Mouse (Mus musculus) adrenal gland, adult 18-20 months (tissue): Measurements from ENCODE around the gene Tcf20. TPM values are rescaled to one million over a fixed set of nuclear protein-coding genes. Genes with fewer than 3 reads are reported as not detected.
A peak's percentile ranks its signal among the peaks of the same experiment; 100 is the strongest.

Experiments used
- DNase-seq, 2 experiments: peaks; one replicate each; pipeline ENCODE4 v3.0.0; 2021 to 2022; ENCODE audit warnings: low spot score in 2 of 2
- long read RNA-seq, 2 experiments: library from polyadenylated mRNA; stranded (forward); transcript quantifications; one replicate each; pipeline ENCODE4 v2.0.0; 2021
- total RNA-seq, 2 experiments: library from RNA; stranded (reverse); gene quantifications; 1 replicate in 1 of 2; 2 replicates in 1 of 2; pipeline ENCODE4 v1.2.3; 2021

The Tcf20 gene
- 10 to 100 TPM; 84.4 to 91.1 TPM for total RNA-seq
- long read RNA-seq, experiment 1, partial matches to known transcripts: 1 of 2 reads
- long read RNA-seq, experiment 1, other reads (novel, unspliced or antisense): 1 of 2 reads
- long read RNA-seq, experiment 2, partial matches to known transcripts: 6 of 10 reads
- long read RNA-seq, experiment 2, other reads (novel, unspliced or antisense): 4 of 10 reads

GRCm38 (mm10) chr15:82987732-82988112, at the start of gene Tcf20:
Tcf20 (minus strand) TSS chr15:82987872.
- DNase-seq: peak; percentile 98 to 99

GRCm38 (mm10) chr15:83036900-83037519, 49.3 kb upstream of the Tcf20 start:
- DNase-seq: peak; percentile 33 to 46

GRCm38 (mm10) chr15:83036089-83036488, 48.4 kb upstream of the Tcf20 start:
- DNase-seq: no peak

- no peak for DNase-seq
Measured at GRCm38 (mm10) chr15:83034275-83034977, 46.8 kb upstream of the Tcf20 start.

- peak in 1 of 2 experiments; percentile 36 for DNase-seq
Measured at GRCm38 (mm10) chr15:83032981-83033541, 45.4 kb upstream of the Tcf20 start, which contains the start of gene Nfam1. Nfam1 (minus strand) TSS chr15:83033306.

- DNase-seq: no peak
Measured at GRCm38 (mm10) chr15:83030884-83031283, 43.2 kb upstream of the Tcf20 start.

GRCm38 (mm10) chr15:83029725-83030718, 42.4 kb upstream of the Tcf20 start:
- DNase-seq: no peak

- no peak for DNase-seq
Measured at GRCm38 (mm10) chr15:83026129-83026528, 38.5 kb upstream of the Tcf20 start.

GRCm38 (mm10) chr15:83025041-83025760, 37.5 kb upstream of the Tcf20 start:
- no peak for DNase-seq

GRCm38 (mm10) chr15:83022947-83023346, 35.3 kb upstream of the Tcf20 start:
- DNase-seq: no peak

GRCm38 (mm10) chr15:83010990-83011664, 23.5 kb upstream of the Tcf20 start:
- DNase-seq: no peak

- DNase-seq: no peak
Measured at GRCm38 (mm10) chr15:83010423-83010822, 22.8 kb upstream of the Tcf20 start.

- DNase-seq: no peak
Measured at GRCm38 (mm10) chr15:83009532-83009931, 21.9 kb upstream of the Tcf20 start.

- DNase-seq: no peak
Measured at GRCm38 (mm10) chr15:83008761-83009423, 21.2 kb upstream of the Tcf20 start.

- no peak for DNase-seq
Measured at GRCm38 (mm10) chr15:83007346-83007920, 19.8 kb upstream of the Tcf20 start.

- no peak for DNase-seq
Measured at GRCm38 (mm10) chr15:83002665-83003548, 15.2 kb upstream of the Tcf20 start.

GRCm38 (mm10) chr15:82998811-82999221, 11.1 kb upstream of the Tcf20 start:
- no peak for DNase-seq

GRCm38 (mm10) chr15:82996431-82996830, 8.8 kb upstream of the Tcf20 start:
- no peak for DNase-seq
